Mouse (Mus musculus) liver, adult 2 months (tissue): ENCODE measurements around the gene Terb2. TPM values are rescaled to one million over a fixed set of nuclear protein-coding genes. Genes with fewer than 3 reads are reported as not detected.
A peak's percentile ranks its signal among the peaks of the same experiment; 100 is the strongest.

Experiments
- DNase-seq: peaks from one replicate; pipeline ENCODE4 v3.0.0-alpha.2; 2011; ENCODE audit warnings: low read depth, low spot score; ENCODE audit errors: extremely low read depth
- H3K27ac ChIP-seq: fragments of 200-500 bp; replicated peaks from 2 replicates; pipeline ENCODE4 v1.5.1; 2012; ENCODE audit warnings: low read depth, mild to moderate bottlenecking, control low read depth, inconsistent platforms, low read length; ENCODE audit not compliant: insufficient read depth
- H3K27me3 ChIP-seq: fragments of 200-500 bp; 2 replicates; pipeline ENCODE4 v1.6.1; 2012; ENCODE audit warnings: mild to moderate bottlenecking, moderate library complexity, low read length, inconsistent platforms; ENCODE audit not compliant: control insufficient read depth, insufficient read depth
- H3K36me3 ChIP-seq: fragments of 200-500 bp; 2 replicates; pipeline ENCODE4 v1.6.1; 2012; ENCODE audit warnings: low read length, inconsistent platforms; ENCODE audit not compliant: control insufficient read depth, insufficient read depth
- H3K4me1 ChIP-seq: fragments of 200-500 bp; 2 replicates; pipeline ENCODE4 v1.6.1; 2011; ENCODE audit warnings: low read length; ENCODE audit not compliant: control insufficient read depth, insufficient read depth
- H3K4me3 ChIP-seq: fragments of 200-500 bp; 2 replicates; pipeline ENCODE4 v1.5.1; 2011; ENCODE audit warnings: low read depth, mild to moderate bottlenecking, control low read depth, low read length, moderate library complexity; ENCODE audit not compliant: insufficient read depth
- H3K79me2 ChIP-seq: fragments of 200-500 bp; 2 replicates; pipeline ENCODE4 v1.6.1; 2012; ENCODE audit warnings: inconsistent platforms, mild to moderate bottlenecking, low read length, moderate library complexity; ENCODE audit not compliant: control insufficient read depth, insufficient read depth
- H3K9ac ChIP-seq: fragments of 200-500 bp; 2 replicates; pipeline ENCODE4 v1.6.1; 2012; ENCODE audit warnings: low read depth, mild to moderate bottlenecking, control low read depth, inconsistent platforms, low read length
- CTCF ChIP-seq: fragments of 200-500 bp; IDR thresholded peaks from 2 replicates; pipeline ENCODE4 v1.5.1; 2011; ENCODE audit warnings: low read depth, low read length, control low read depth
- POLR2A ChIP-seq: fragments of 200-500 bp; IDR thresholded peaks from 2 replicates; pipeline ENCODE4 v1.6.1; 2011; ENCODE audit warnings: low read length, control low read depth; ENCODE audit not compliant: insufficient read depth; ENCODE audit errors: extremely low read depth
- WGBS: fragments of 180-500 bp; shearing (Covaris S2); methylation state at CpG from one replicate; pipeline ENCODE4 v1.1.7; 2018; 5-methylcytosine and 5-hydroxymethylcytosine counted together
- polyA plus RNA-seq: library from polyadenylated mRNA; depleted of rRNA; stranded (reverse); fragments of >200 nt; gene quantifications from 2 replicates; pipeline ENCODE4 v1.2.3, GENCODE M21; 2012
- total RNA-seq: library from RNA; depleted of rRNA; stranded (reverse); fragments of >200 nt; gene quantifications from 2 replicates; pipeline ENCODE4 v1.2.3, GENCODE M21; 2014

The Terb2 gene
- total and polyA plus RNA-seq, 2 experiments: not detected

DNA sequence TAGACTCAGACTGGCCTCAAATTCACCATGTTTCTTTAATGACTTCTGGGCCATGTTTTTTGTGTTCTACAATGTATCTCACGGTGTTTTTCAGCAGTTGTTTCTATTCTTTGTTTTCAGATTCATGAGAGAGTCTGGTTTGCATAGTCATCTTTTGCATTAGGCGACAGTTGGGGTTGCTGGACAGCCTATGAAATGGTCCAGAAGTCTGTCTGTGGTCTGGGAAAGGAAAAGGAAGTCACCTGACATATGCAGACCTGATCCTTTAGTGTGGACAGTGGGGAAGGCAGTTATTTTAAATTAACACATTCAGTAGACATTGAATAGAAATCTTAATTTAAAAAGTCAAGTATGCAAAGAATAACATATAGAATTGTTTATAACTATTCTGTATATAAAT lies 23.5 kb upstream of the Terb2 start:
- H3K4me1 ChIP-seq: peaks cover 6% of the 10 kb centered on the region
- DNase-seq: no peak
- H3K36me3 ChIP-seq: no peaks in the 10 kb centered on the region
- H3K27ac ChIP-seq: no peak overlapping the region
- no peak for TF ChIP-seq CTCF
- no peak for TF ChIP-seq POLR2A
- WGBS: 87% methylated on average over 2 of the region's 2 CpGs
- no peaks in the 10 kb centered on the region for H3K79me2 ChIP-seq
- H3K9ac ChIP-seq: no peak overlapping the region
- H3K4me3 ChIP-seq: no peak overlapping the region
- no peaks in the 10 kb centered on the region for H3K27me3 ChIP-seq

DNA sequence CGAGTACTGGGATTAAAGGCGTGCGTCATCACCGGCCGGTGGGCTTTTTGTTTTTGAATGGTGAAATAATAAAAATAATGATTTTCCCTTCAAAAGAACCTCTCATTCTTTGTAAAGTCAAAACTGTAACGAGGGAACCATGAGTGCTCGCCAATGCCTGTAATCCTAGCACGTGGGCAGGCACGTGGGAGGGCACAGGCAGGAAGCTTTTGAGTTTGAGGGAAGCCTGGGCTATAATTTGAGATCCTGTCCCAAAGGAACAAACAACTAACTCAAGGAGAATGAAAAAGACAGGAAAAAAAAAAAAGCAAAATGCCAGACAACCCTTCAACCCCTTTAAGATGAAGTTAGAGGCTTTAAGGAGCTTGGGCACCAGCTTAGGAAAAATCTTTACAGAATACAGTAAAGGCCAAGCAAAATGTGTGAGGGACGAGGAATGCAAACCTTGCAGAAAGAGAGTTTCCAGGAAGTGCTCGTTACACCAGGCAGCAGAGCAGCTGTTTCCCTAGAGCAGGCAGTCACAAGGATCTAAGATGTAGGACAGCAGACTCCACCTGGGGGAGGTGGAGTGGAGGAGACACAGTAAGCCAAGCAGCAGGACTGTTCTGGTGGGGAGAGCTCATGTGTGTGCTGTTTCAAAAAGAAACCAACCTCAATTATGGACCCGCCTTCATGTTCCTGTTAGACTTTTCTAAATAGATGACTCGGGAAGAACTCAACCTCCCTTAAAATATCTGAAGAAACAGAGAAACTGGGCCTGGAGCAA lies 22.5 kb upstream of the Terb2 start:
- TF ChIP-seq POLR2A (no peak), CTCF (no peak)
- Histone ChIP-seq H3K4me1 (peaks cover 2% of the 10 kb centered on the region), H3K4me3 (no peak overlapping the region), H3K27me3 (no peaks in the 10 kb centered on the region), H3K36me3 (no peaks in the 10 kb centered on the region), H3K27ac (peak overlapping the region; percentile 59), H3K9ac (0 out of 2 replicates have a peak overlapping the region, but pooled peaks have one; percentile 22), H3K79me2 (no peaks in the 10 kb centered on the region)
- 76% methylated on average over 13 of the region's 13 CpGs for WGBS
- DNase-seq: no peak

DNA sequence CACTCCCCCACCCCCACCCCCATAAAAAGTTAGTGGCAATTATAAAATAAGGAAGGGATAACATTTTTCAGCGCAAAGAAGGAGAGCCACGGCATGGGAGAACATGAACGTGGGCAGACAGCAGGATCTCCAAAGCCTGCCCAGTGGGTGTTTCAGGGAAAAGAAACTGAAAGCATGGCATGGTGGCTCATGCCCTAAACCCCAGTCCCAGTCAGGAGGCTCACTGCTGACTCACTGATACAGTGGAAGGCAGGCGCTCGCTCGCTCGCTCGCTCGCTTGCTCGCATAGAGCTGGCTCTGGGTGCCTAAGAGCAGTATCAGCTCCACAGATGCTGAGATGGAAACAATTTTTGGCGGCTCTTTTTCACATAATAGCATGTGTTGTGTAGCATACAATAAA lies 21.8 kb upstream of the Terb2 start:
- Histone ChIP-seq H3K36me3 (no peaks in the 10 kb centered on the region), H3K4me3 (no peak overlapping the region), H3K4me1 (no peaks in the 10 kb centered on the region), H3K79me2 (no peaks in the 10 kb centered on the region), H3K27me3 (no peaks in the 10 kb centered on the region), H3K9ac (0 out of 2 replicates have a peak overlapping the region, but pooled peaks have one; percentile 22), H3K27ac (peak overlapping the region; percentile 59)
- TF ChIP-seq POLR2A (no peak), CTCF (no peak)
- WGBS: 84% methylated on average over 11 of the region's 11 CpGs
- DNase-seq: no peak

DNA sequence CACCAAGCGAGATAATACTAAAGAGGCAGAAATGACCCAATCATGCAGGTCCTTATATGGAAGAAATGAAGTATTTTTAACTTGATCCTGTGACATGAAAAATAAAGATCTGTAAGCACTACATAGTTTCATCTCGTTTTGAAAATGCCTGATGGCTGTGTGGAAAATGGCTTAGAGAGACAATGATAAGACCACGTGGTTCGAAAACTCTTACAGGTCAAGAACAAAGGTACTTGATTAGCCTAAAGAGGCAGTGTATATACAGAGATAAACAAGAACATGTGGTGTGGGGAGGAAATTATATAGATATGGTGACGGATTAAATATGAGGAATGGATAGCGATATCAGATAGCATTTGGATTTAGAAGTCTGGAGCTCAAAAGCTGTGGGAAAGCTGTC lies 14.8 kb upstream of the Terb2 start:
- no peak for DNase-seq
- Histone ChIP-seq H3K79me2 (no peaks in the 10 kb centered on the region), H3K27me3 (no peaks in the 10 kb centered on the region), H3K9ac (no peak overlapping the region), H3K27ac (no peak overlapping the region), H3K4me3 (no peak overlapping the region), H3K36me3 (no peaks in the 10 kb centered on the region), H3K4me1 (no peaks in the 10 kb centered on the region)
- TF ChIP-seq CTCF (no peak), POLR2A (no peak)
- WGBS: 84% methylated on average over 6 of the region's 6 CpGs

DNA sequence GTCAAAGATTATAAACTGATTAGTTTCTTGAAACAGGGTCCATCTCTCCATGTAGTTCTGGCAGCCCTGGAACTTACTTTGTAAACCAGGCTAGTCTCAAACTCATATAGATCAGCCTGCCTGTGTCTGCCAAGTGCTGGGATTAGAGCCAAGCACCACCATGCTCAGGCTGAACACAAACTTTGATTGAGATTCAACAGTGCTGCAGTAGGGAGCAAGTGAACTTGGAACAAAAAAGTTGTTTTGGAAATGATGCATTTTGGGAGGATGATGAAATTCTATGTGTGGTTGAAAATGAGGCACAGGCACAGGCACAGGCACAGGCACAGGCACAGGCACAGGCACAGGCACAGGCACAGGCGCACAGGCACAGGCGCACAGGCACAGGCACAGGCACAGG lies 13.9 kb upstream of the Terb2 start:
- TF ChIP-seq POLR2A (no peak), CTCF (no peak)
- H3K4me3 ChIP-seq: no peak overlapping the region
- WGBS: 86% methylated on average over 2 of the region's 2 CpGs

DNA sequence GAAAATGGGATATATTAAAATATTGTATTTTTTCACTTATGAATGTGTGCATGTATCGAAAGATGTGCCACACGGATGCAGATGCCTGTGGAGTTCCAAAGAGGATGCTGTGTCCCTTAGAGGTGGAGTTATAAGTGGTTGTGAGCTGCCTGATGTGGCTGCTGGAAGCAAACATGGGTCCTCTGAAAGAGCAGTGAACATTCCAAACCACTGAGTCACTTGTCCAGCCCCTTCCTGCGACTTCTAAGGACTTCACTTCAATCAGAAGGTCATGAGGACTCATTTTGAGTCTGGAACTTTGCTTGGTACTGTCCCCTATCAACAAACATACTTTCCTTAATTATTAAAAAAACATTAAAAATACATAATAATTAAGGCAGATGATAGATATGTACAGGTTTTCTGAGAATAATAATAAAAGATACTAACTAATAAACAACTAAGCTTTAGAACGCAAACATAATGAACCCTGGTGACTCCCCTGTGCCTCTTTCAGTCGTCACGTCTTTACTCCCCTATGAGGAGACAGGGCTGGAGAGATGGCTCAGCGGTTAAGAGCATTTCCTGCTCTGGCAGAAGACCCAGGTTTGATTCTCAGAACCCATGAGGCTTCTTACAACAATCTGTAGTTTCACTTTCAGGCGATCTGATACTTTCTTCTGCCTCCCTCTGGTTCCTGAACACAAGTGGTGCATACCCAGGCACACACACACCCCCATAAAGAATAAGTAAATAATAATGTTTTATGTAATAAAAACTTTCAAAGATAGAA lies 5.8 kb upstream of the Terb2 start:
- Histone ChIP-seq H3K9ac (no peak overlapping the region), H3K4me3 (no peak overlapping the region), H3K36me3 (no peaks in the 10 kb centered on the region), H3K27ac (no peak overlapping the region), H3K79me2 (no peaks in the 10 kb centered on the region), H3K4me1 (no peaks in the 10 kb centered on the region), H3K27me3 (no peaks in the 10 kb centered on the region)
- no peak for DNase-seq
- TF ChIP-seq POLR2A: no peak
- TF ChIP-seq CTCF: no peak
- WGBS: 75% methylated on average over 8 of the region's 8 CpGs

More for the DNA sequence above, 13.9 kb upstream of the Terb2 start:
- H3K4me1 ChIP-seq: no peaks in the 10 kb centered on the region
- no peaks in the 10 kb centered on the region for H3K27me3 ChIP-seq
- no peak for DNase-seq
- no peaks in the 10 kb centered on the region for H3K36me3 ChIP-seq
- H3K27ac ChIP-seq: no peak overlapping the region
- no peaks in the 10 kb centered on the region for H3K79me2 ChIP-seq
- H3K9ac ChIP-seq: no peak overlapping the region
